Mouse (Mus musculus): ENCODE results near the gene Ube2m. TPM values are rescaled to one million over a fixed set of nuclear protein-coding genes. Genes with fewer than 3 reads are reported as not detected.
A peak's percentile ranks its signal among the peaks of the same experiment; 100 is the strongest.

The Ube2m gene
- total and polyA plus RNA-seq, 2 experiments from 2014 or later, result 146 to 383 TPM

GRCm38 (mm10) chr7:13003380-13003779 lies 34.7 kb downstream of the Ube2m start:
- H3K27ac ChIP-seq (ENCODE audit: low read depth, low read length), result no peak overlapping the region
- H3K4me2 ChIP-seq (ENCODE audit: low read depth, low read length, poor library complexity, severe bottlenecking), result no peak overlapping the region
- DNase-seq (ENCODE audit: low spot score), result no peak
- TF ChIP-seq CTCF (IDR thresholded peaks at IDR 0.05), result peak; percentile 13; the same call in 1 of the 2 replicates
- no peak for ATAC-seq (ENCODE audit: low FRiP score)
- H3K27me3 ChIP-seq (ENCODE audit: insufficient read depth, low read length), result no peaks in the 10 kb centered on the region
- 80% methylated on average over 5 of the region's 5 CpGs for WGBS
- H3K9ac ChIP-seq (replicated peaks; ENCODE audit: low read length, poor library complexity, severe bottlenecking), result no peak overlapping the region
- no peak overlapping the region for H3K4me3 ChIP-seq (ENCODE audit: low read depth, low read length)
- no peaks in the 10 kb centered on the region for H3K4me1 ChIP-seq (ENCODE audit: insufficient read depth, low read length)
- peaks cover 27% of the 10 kb centered on the region for H3K36me3 ChIP-seq (ENCODE audit: insufficient read depth, low read length)
- no peaks in the 10 kb centered on the region for H3K9me3 ChIP-seq (ENCODE audit: low read length)

- Histone ChIP-seq H3K36me3 (ENCODE audit: insufficient read depth, low read length) (peaks cover 15% of the 10 kb centered on the region), H3K4me1 (ENCODE audit: insufficient read depth, low read length) (no peaks in the 10 kb centered on the region), H3K27ac (ENCODE audit: low read depth, low read length) (no peak overlapping the region), H3K4me3 (ENCODE audit: low read depth, low read length) (no peak overlapping the region), H3K9ac (replicated peaks; ENCODE audit: low read length, poor library complexity, severe bottlenecking) (no peak overlapping the region), H3K9me3 (ENCODE audit: low read length) (no peaks in the 10 kb centered on the region), H3K4me2 (ENCODE audit: low read depth, low read length, poor library complexity, severe bottlenecking) (no peak overlapping the region), H3K27me3 (ENCODE audit: insufficient read depth, low read length) (no peaks in the 10 kb centered on the region)
- ATAC-seq (ENCODE audit: low FRiP score) (no peak), DNase-seq (ENCODE audit: low spot score) (no peak)
- no peak for TF ChIP-seq CTCF (IDR thresholded peaks at IDR 0.05)
- WGBS, result 82% methylated on average over 1 of the region's 1 CpGs
Observed at GRCm38 (mm10) chr7:13001584-13001983, 36.5 kb downstream of the Ube2m start.

GRCm38 (mm10) chr7:12998851-12999250 lies 39.2 kb downstream of the Ube2m start, which contains the start of gene Trim28:
Gene Trim28 (plus strand): TSS chr7:12999114.
- Histone ChIP-seq H3K9ac (replicated peaks; ENCODE audit: low read length, poor library complexity, severe bottlenecking) (no peak within 1 kb of the TSS), H3K27me3 (ENCODE audit: insufficient read depth, low read length) (no peaks in the 10 kb centered on the region), H3K27ac (ENCODE audit: low read depth, low read length) (no peak within 1 kb of the TSS), H3K4me1 (ENCODE audit: insufficient read depth, low read length) (no peaks in the 10 kb centered on the region), H3K9me3 (ENCODE audit: low read length) (no peaks in the 10 kb centered on the region), H3K36me3 (ENCODE audit: insufficient read depth, low read length) (no peaks in the 10 kb centered on the region), H3K4me2 (ENCODE audit: low read depth, low read length, poor library complexity, severe bottlenecking) (no peak within 1 kb of the TSS), H3K4me3 (ENCODE audit: low read depth, low read length) (no peak within 1 kb of the TSS)
- DNase-seq (ENCODE audit: low spot score), result no peak
- ATAC-seq (ENCODE audit: low FRiP score), result no peak
- 83% methylated on average over 3 of the region's 3 CpGs for WGBS
- no peak for TF ChIP-seq CTCF (IDR thresholded peaks at IDR 0.05)

- WGBS, result 78% methylated on average over 5 of the region's 5 CpGs
- Histone ChIP-seq H3K9me3 (ENCODE audit: low read length) (no peaks in the 10 kb centered on the region), H3K9ac (replicated peaks; ENCODE audit: low read length, poor library complexity, severe bottlenecking) (no peak within 1 kb of the TSS), H3K4me2 (ENCODE audit: low read depth, low read length, poor library complexity, severe bottlenecking) (no peak within 1 kb of the TSS), H3K27ac (ENCODE audit: low read depth, low read length) (no peak within 1 kb of the TSS), H3K4me3 (ENCODE audit: low read depth, low read length) (no peak within 1 kb of the TSS), H3K36me3 (ENCODE audit: insufficient read depth, low read length) (no peaks in the 10 kb centered on the region), H3K4me1 (ENCODE audit: insufficient read depth, low read length) (no peaks in the 10 kb centered on the region), H3K27me3 (ENCODE audit: insufficient read depth, low read length) (no peaks in the 10 kb centered on the region)
- DNase-seq (ENCODE audit: low spot score) (no peak), ATAC-seq (ENCODE audit: low FRiP score) (no peak)
- no peak for TF ChIP-seq CTCF (IDR thresholded peaks at IDR 0.05)
Observed at GRCm38 (mm10) chr7:12998053-12998452, 40.0 kb downstream of the Ube2m start, which contains the start of gene Slc27a5. Gene Slc27a5 (minus strand): TSS chr7:12998192.

GRCm38 (mm10) chr7:12997230-12997629 lies 40.8 kb downstream of the Ube2m start:
- Histone ChIP-seq H3K9ac (replicated peaks; ENCODE audit: low read length, poor library complexity, severe bottlenecking) (no peak overlapping the region), H3K9me3 (ENCODE audit: low read length) (no peaks in the 10 kb centered on the region), H3K27ac (ENCODE audit: low read depth, low read length) (no peak overlapping the region), H3K4me3 (ENCODE audit: low read depth, low read length) (no peak overlapping the region), H3K4me2 (ENCODE audit: low read depth, low read length, poor library complexity, severe bottlenecking) (no peak overlapping the region), H3K4me1 (ENCODE audit: insufficient read depth, low read length) (no peaks in the 10 kb centered on the region), H3K36me3 (ENCODE audit: insufficient read depth, low read length) (no peaks in the 10 kb centered on the region), H3K27me3 (ENCODE audit: insufficient read depth, low read length) (no peaks in the 10 kb centered on the region)
- ATAC-seq (ENCODE audit: low FRiP score), result no peak
- DNase-seq (ENCODE audit: low spot score), result no peak
- 75% methylated on average over 5 of the region's 5 CpGs for whole genome bisulfite sequencing
- no peak for TF ChIP-seq CTCF (IDR thresholded peaks at IDR 0.05)

- no peak overlapping the region for H3K27ac ChIP-seq (ENCODE audit: low read depth, low read length)
- H3K9me3 ChIP-seq (ENCODE audit: low read length), result no peaks in the 10 kb centered on the region
- no peaks in the 10 kb centered on the region for H3K4me1 ChIP-seq (ENCODE audit: insufficient read depth, low read length)
- no peak for ATAC-seq (ENCODE audit: low FRiP score)
- no peaks in the 10 kb centered on the region for H3K27me3 ChIP-seq (ENCODE audit: insufficient read depth, low read length)
- no peak overlapping the region for H3K4me2 ChIP-seq (ENCODE audit: low read depth, low read length, poor library complexity, severe bottlenecking)
- TF ChIP-seq CTCF (IDR thresholded peaks at IDR 0.05), result no peak
- no peak overlapping the region for H3K4me3 ChIP-seq (ENCODE audit: low read depth, low read length)
- H3K9ac ChIP-seq (replicated peaks; ENCODE audit: low read length, poor library complexity, severe bottlenecking), result no peak overlapping the region
- no peak for DNase-seq (ENCODE audit: low spot score)
- H3K36me3 ChIP-seq (ENCODE audit: insufficient read depth, low read length), result no peaks in the 10 kb centered on the region
Observed at GRCm38 (mm10) chr7:12995862-12996261, 42.2 kb downstream of the Ube2m start.
